In genomic region chr10:73103383-73103994, GRCm38 (mm10) we compare ENCODE assay signal across 10 mouse cellular contexts. TPM values are rescaled to one million over a fixed set of nuclear protein-coding genes. Genes with fewer than 3 reads are reported as not detected.
DNase-seq lines count a peak whose midpoint lies in the region; TF ChIP-seq lines count a peak whose summit lies in the region.
"Had no signal": no experiment of that assay in that cellular context is flagged by ENCODE, and none has a peak within 500 bp of the region (broad histone marks: within the 10 kb centered on the region; RNA-seq: fewer than 3 reads in every experiment).

No protein-coding gene starts in this region.

- no peak overlapping the region for H3K4me3 ChIP-seq in testis, adult 2 months (ENCODE audit: control insufficient read depth, low read depth, low read length)
- H3K4me3 ChIP-seq: limb, embryonic 13.5 days; midbrain, embryonic 12.5 days had no signal

- no peak for TF ChIP-seq POLR2A in testis, adult 2 months (IDR thresholded peaks at IDR 0.05; ENCODE audit: control insufficient read depth, low read depth, low read length)

- peaks cover 11% of the 10 kb centered on the region for H3K4me1 ChIP-seq in testis, adult 2 months (ENCODE audit: control insufficient read depth, insufficient read depth, low read length)
- H3K4me1 ChIP-seq: midbrain, embryonic 12.5 days had no signal

- H3K36me3 ChIP-seq in testis, adult 2 months (ENCODE audit: control insufficient read depth, insufficient read depth, low read length): no peaks in the 10 kb centered on the region
- H3K36me3 ChIP-seq: limb, embryonic 13.5 days; midbrain, embryonic 12.5 days had no signal

- peak; percentile 27; the same call in 1 of the 2 replicates for TF ChIP-seq CTCF in testis, adult 2 months (IDR thresholded peaks at IDR 0.05; ENCODE audit: control insufficient read depth, insufficient read depth, insufficient replicate concordance, low read depth, low read length)

- peak; percentile 26 for DNase-seq in heart, postnatal 4 days
- DNase-seq in heart, postnatal 25 days (ENCODE audit: low spot score): no peak
- DNase-seq in testis, postnatal 14 days (ENCODE audit: low spot score): no peak
- DNase-seq in layer of hippocampus, postnatal 10 days (ENCODE audit: low spot score in 2 of 2): peak; percentile 39 to 47
- no peak for DNase-seq in urinary bladder, postnatal 10 days (ENCODE audit: low spot score)
- DNase-seq in gastrocnemius, postnatal 36 days: no peak
- DNase-seq: gastrocnemius, postnatal 10 days had no signal

- H3K27ac ChIP-seq in testis, adult 2 months (ENCODE audit: control insufficient read depth, insufficient read depth, low read depth, low read length): no peak overlapping the region
- H3K27ac ChIP-seq: limb, embryonic 13.5 days; midbrain, embryonic 12.5 days had no signal

- H3K27me3 ChIP-seq in testis, adult 2 months (ENCODE audit: control insufficient read depth, insufficient read depth, low read length): no peaks in the 10 kb centered on the region

- intact Hi-C loops in heart, postnatal 25 days (cut with DNase I): loop anchor here (5.0 kb wide), 1 partner anchor 259 kb away; no protein-coding TSS in a partner anchor
- intact Hi-C loops in gastrocnemius, postnatal 36 days (cut with DNase I): no loop called here

RNA-seq across cellular contexts. Expression of gene Pcdh15, which starts 4.3 kb away (rescaled TPM):
- total RNA-seq in heart, postnatal 4 days (2021): under 1 TPM; 0.54 to 0.74 TPM
- total RNA-seq in heart, postnatal 25 days (2021): under 1 TPM; 0.34 to 0.59 TPM
- 2.0 and 2.5 TPM in 2 replicates for polyA plus RNA-seq in testis, adult 2 months (2012; rRNA removed)
- total RNA-seq in layer of hippocampus, postnatal 10 days (2021): 10 to 100 TPM; 31.8 to 40.8 TPM
- total RNA-seq in gastrocnemius, postnatal 36 days (2021): under 1 TPM; 0.05 to 0.15 TPM

Comparison
In these comparisons a context has a peak if more than half of its experiments do, and no peak if none do; other contexts are left out.
1. DNase-seq: peak in heart, postnatal 4 days (single experiment) and layer of hippocampus, postnatal 10 days (2 of 2); none in heart, postnatal 25 days (single experiment), testis, postnatal 14 days (single experiment), urinary bladder, postnatal 10 days (single experiment) and gastrocnemius, postnatal 36 days (0 of 2).
2. RNA of gene Pcdh15, which starts 4.3 kb away (total RNA-seq): 31.8 to 40.8 TPM in layer of hippocampus, postnatal 10 days; 0.54 to 0.74 TPM in heart, postnatal 4 days, 0.34 to 0.59 TPM in heart, postnatal 25 days and 0.05 to 0.15 TPM in gastrocnemius, postnatal 36 days; every median in the first group is over 10 times any median in the second.